Mouse (Mus musculus) heart, postnatal 0 days (tissue): ENCODE measurements at regions not wholly inside any gene's neighbourhood (a gene's known extent, or its start where the extent isn't known, plus 50 kb on each side); places are given as distances from the start of the nearest gene placed in this dataset.
A peak's percentile ranks its signal among the peaks of the same experiment; 100 is the strongest.

Source experiments
- ATAC-seq: fragments of 200-750 bp; cut with Nextera tagmentation; 2 replicates; pipeline ENCODE4 v1.8.0; 2017; ENCODE audit warnings: low read depth, moderate number of reproducible peaks, moderate library complexity; ENCODE audit not compliant: insufficient read depth
- DNase-seq: peaks from one replicate; pipeline ENCODE4 v3.0.0-alpha.2; 2016; ENCODE audit warnings: low spot score
- H3K27ac ChIP-seq: fragments of 300-500 bp; sonication (generic); 2 replicates; pipeline ENCODE4 v1.5.1; 2014; ENCODE audit warnings: low read depth, mild to moderate bottlenecking
- H3K27me3 ChIP-seq: fragments of 300-500 bp; sonication (generic); 2 replicates; pipeline ENCODE4 v1.6.1; 2014; ENCODE audit warnings: low read length, mixed read lengths; ENCODE audit not compliant: control insufficient read depth, insufficient read depth
- H3K36me3 ChIP-seq: fragments of 300-500 bp; sonication (generic); replicated peaks from 2 replicates; pipeline ENCODE4 v1.6.1; 2014; ENCODE audit warnings: low read length, mixed read lengths; ENCODE audit not compliant: control insufficient read depth, insufficient read depth
- H3K4me1 ChIP-seq: fragments of 300-500 bp; sonication (generic); 2 replicates; pipeline ENCODE4 v1.6.1; 2014; ENCODE audit warnings: antibody characterized with exemption; ENCODE audit not compliant: control insufficient read depth, insufficient read depth
- H3K4me2 ChIP-seq: fragments of 300-500 bp; sonication (generic); 2 replicates; pipeline ENCODE4 v1.6.1; 2014; ENCODE audit warnings: low read depth, mild to moderate bottlenecking, low read length, moderate library complexity
- H3K4me3 ChIP-seq: fragments of 300-500 bp; sonication (generic); 2 replicates; pipeline ENCODE4 v1.5.1; 2014; ENCODE audit warnings: low read depth, low read length
- H3K9ac ChIP-seq: fragments of 300-500 bp; sonication (generic); replicated peaks from 2 replicates; pipeline ENCODE4 v1.6.1; 2014; ENCODE audit warnings: low read depth, low read length, mixed read lengths
- H3K9me3 ChIP-seq: fragments of 300-500 bp; sonication (generic); replicated peaks from 2 replicates; pipeline ENCODE4 v1.6.1; 2016; ENCODE audit warnings: low read length; ENCODE audit not compliant: control insufficient read depth
- CTCF ChIP-seq: IDR thresholded peaks from 2 replicates; pipeline ENCODE4 v1.5.1; 2016; ENCODE audit warnings: antibody characterized with exemption, control low read depth, low read depth
- EP300 ChIP-seq: IDR thresholded peaks from 2 replicates; pipeline ENCODE4 v1.6.1; 2016; ENCODE audit warnings: antibody characterized with exemption, low read depth
- WGBS: fragments of 180-500 bp; shearing (Covaris S2); extraction: QIAGEN DNeasy Blood & Tissue Kit; methylation state at CpG from one replicate; pipeline ENCODE4 v1.1.7; 2014; 5-methylcytosine and 5-hydroxymethylcytosine counted together

DNA sequence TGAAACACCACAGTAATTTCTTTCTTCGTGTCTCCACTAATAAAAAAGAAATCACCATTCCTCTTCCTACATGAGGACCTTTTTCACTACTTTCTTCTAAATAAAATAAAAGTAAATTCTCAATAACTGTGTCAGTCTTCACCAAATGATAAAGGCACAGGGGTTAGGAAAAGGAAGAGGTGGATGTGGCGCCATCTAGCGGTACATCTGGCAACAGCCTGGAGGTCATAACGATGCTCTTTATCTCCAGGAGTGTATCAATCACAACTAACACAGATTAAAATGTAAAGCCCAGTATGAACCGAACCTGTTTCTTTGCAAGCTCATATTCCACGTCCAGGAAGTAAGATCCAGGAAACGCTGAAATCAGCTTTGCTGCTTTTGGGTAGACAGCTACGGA is 793.0 kb downstream of the Gm7489 start:
- ATAC-seq, result no peak
- no peaks in the 10 kb centered on the region for H3K27me3 ChIP-seq
- no peaks in the 10 kb centered on the region for H3K9me3 ChIP-seq
- H3K4me2 ChIP-seq, result no peak overlapping the region
- H3K9ac ChIP-seq, result no peak overlapping the region
- 61% methylated on average over 8 of the region's 8 CpGs for WGBS
- H3K4me3 ChIP-seq, result no peak overlapping the region
- no peak for DNase-seq
- H3K4me1 ChIP-seq, result no peaks in the 10 kb centered on the region
- H3K27ac ChIP-seq, result no peak overlapping the region
- TF ChIP-seq EP300 (no peak), CTCF (peak; percentile 5; the same call in 1 of the 2 replicates)
- no peaks in the 10 kb centered on the region for H3K36me3 ChIP-seq
